Mouse (Mus musculus) megakaryocyte, embryonic 14.5 days (primary cell): Measurements from ENCODE around the gene Tada1.

Experiments used
- FLI1 ChIP-seq: IDR thresholded peaks from 2 replicates; pipeline ENCODE4 v1.6.1; 2012; ENCODE audit warnings: low read length, inconsistent platforms, mixed read lengths
- GATA1 ChIP-seq: IDR thresholded peaks from 3 replicates; pipeline ENCODE4 v1.6.1; 2012; ENCODE audit warnings: mixed read lengths, low read length, inconsistent platforms, borderline replicate concordance

DNA sequence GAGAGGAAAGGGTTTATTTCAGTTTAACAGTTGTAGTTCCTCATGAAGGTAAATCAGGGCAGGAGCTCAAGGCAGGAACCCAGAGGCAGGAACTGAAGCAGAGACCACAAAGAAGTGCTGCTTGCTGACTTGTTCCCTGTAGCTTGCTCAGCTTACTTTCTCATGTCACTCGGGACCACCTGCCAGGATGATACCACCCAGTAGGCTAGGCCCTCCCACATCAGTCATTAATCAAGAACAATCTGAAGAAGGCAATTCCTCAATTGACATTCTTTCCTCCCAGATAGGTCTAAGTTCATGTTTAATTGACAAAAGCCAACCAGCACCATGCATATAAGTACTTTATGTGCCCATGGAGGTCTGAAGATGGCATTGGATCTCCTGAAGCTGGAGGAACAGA, 32.6 kb downstream of the Tada1 start:
- TF ChIP-seq FLI1 (no peak), GATA1 (no peak)
